Mouse (Mus musculus) myocyte (in vitro differentiated cells): Measurements from ENCODE around the gene Dnajc21. TPM values are rescaled to one million over a fixed set of nuclear protein-coding genes. Genes with fewer than 3 reads are reported as not detected.
"Not testable (repeated sequence)": the region's sequence is repeated elsewhere in the genome, so short reads cannot be mapped to it uniquely, and the experiment has no call there.

Experiments used
- H3K27me3 ChIP-seq: one replicate; pipeline ENCODE4 v1.6.1; 2011; ENCODE audit not compliant: control insufficient read depth, insufficient read depth, insufficient read length
- H3K36me3 ChIP-seq: one replicate; pipeline ENCODE4 v1.6.1; 2011; ENCODE audit not compliant: control insufficient read depth, insufficient read depth
- H3K4me2 ChIP-seq: one replicate; pipeline ENCODE4 v1.6.1; 2011; ENCODE audit warnings: low read depth, control low read depth
- H3K4me3 ChIP-seq: one replicate; pipeline ENCODE4 v1.5.1; 2011; ENCODE audit warnings: mild to moderate bottlenecking, control low read depth, moderate library complexity
- H3K79me2 ChIP-seq: one replicate; pipeline ENCODE4 v1.6.1; 2011; ENCODE audit not compliant: control insufficient read depth, insufficient read depth
- H3ac ChIP-seq: one replicate; pipeline ENCODE4 v1.6.1; 2011; ENCODE audit not compliant: control insufficient read depth, insufficient read length
- CEBPB ChIP-seq: IDR thresholded peaks from 2 replicates; pipeline ENCODE4 v1.6.1; 2011; ENCODE audit warnings: mild to moderate bottlenecking, moderate library complexity; ENCODE audit not compliant: poor library complexity, insufficient read depth, severe bottlenecking
- E2F4 ChIP-seq: IDR thresholded peaks from one replicate; pipeline ENCODE4 v1.6.1; 2011; ENCODE audit warnings: mild to moderate bottlenecking, control low read depth, moderate library complexity; ENCODE audit not compliant: insufficient read depth
- MAX ChIP-seq: IDR thresholded peaks from one replicate; pipeline ENCODE4 v1.6.1; 2011; ENCODE audit warnings: low read depth, mild to moderate bottlenecking, control low read depth
- MYOD1 ChIP-seq, 3 experiments: IDR thresholded peaks; one replicate each; pipeline ENCODE4 v1.6.1; 2011; ENCODE audit warnings: control low read depth in 2 of 3, low read depth in 2 of 3, mild to moderate bottlenecking in 2 of 3, moderate library complexity in 1 of 3; ENCODE audit not compliant: insufficient read length in 2 of 3, control insufficient read depth in 1 of 3
- MYOG ChIP-seq, 3 experiments: IDR thresholded peaks; one replicate each; pipeline ENCODE4 v1.6.1; 2011; ENCODE audit warnings: control low read depth in 2 of 3, low read depth in 2 of 3, mild to moderate bottlenecking in 2 of 3; ENCODE audit not compliant: insufficient read length in 2 of 3, control insufficient read depth in 1 of 3, insufficient read depth in 1 of 3
- POLR2A ChIP-seq: IDR thresholded peaks from one replicate; pipeline ENCODE4 v1.6.1; 2011; ENCODE audit warnings: low read depth, mild to moderate bottlenecking, control low read depth, moderate library complexity; ENCODE audit not compliant: insufficient read length
- POLR2AphosphoS2 ChIP-seq: IDR thresholded peaks from one replicate; pipeline ENCODE4 v1.6.1; 2011; ENCODE audit warnings: low read depth, control low read depth; ENCODE audit not compliant: insufficient read length
- REST ChIP-seq: IDR thresholded peaks from one replicate; pipeline ENCODE4 v1.6.1; 2011; ENCODE audit warnings: mild to moderate bottlenecking, control low read depth, moderate library complexity; ENCODE audit not compliant: insufficient read depth, insufficient read length
- SRF ChIP-seq: IDR thresholded peaks from one replicate; pipeline ENCODE4 v1.6.1; 2011; ENCODE audit warnings: low read depth; ENCODE audit not compliant: control insufficient read depth, insufficient read length
- TCF12 ChIP-seq: IDR thresholded peaks from one replicate; pipeline ENCODE4 v1.6.1; 2011; ENCODE audit warnings: mild to moderate bottlenecking, control low read depth; ENCODE audit not compliant: poor library complexity, insufficient read depth, severe bottlenecking
- TCF3 ChIP-seq: IDR thresholded peaks from one replicate; pipeline ENCODE4 v1.6.1; 2011; ENCODE audit warnings: low read depth, control low read depth; ENCODE audit not compliant: insufficient read length
- USF1 ChIP-seq: IDR thresholded peaks from one replicate; pipeline ENCODE4 v1.6.1; 2011; ENCODE audit warnings: low read depth, mild to moderate bottlenecking, control low read depth, moderate library complexity
- polyA plus RNA-seq: library from polyadenylated mRNA; unstranded; fragments of >200 nt; fragmentation: generic; extraction: Trizol; gene quantifications from one replicate; pipeline ENCODE4 v1.2.1, GENCODE M21; 2012; ENCODE audit warnings: missing spikeins

Gene Dnajc21
- polyA plus RNA-seq, 1 experiment: 16.6 TPM

- Histone ChIP-seq H3K27me3 (no peaks in the 10 kb centered on the region), H3K4me2 (no peak overlapping the region), H3ac (no peak overlapping the region), H3K36me3 (peaks cover 7% of the 10 kb centered on the region), H3K4me3 (no peak overlapping the region), H3K79me2 (no peaks in the 10 kb centered on the region)
- TF ChIP-seq TCF3 (no peak), USF1 (no peak), MAX (no peak), TCF12 (no peak), MYOD1 (IDR thresholded peaks at IDR 0.05; ENCODE audit: control insufficient read depth in 1 of 3, insufficient read length in 2 of 3, low read depth in 2 of 3) (no peak), MYOG (IDR thresholded peaks at IDR 0.05; ENCODE audit: control insufficient read depth in 1 of 3, insufficient read depth in 1 of 3, insufficient read length in 2 of 3, low read depth in 2 of 3) (no peak), REST (no peak), CEBPB (no peak), POLR2AphosphoS2 (no peak), E2F4 (no peak), SRF (no peak)
Observed at GRCm38 (mm10) chr15:10500035-10500434, 29.7 kb upstream of the Dnajc21 start.

- no peaks in the 10 kb centered on the region for H3K27me3 ChIP-seq
- H3K36me3 ChIP-seq: peaks cover 7% of the 10 kb centered on the region
- H3K4me2 ChIP-seq: no peak overlapping the region
- no peak overlapping the region for H3K4me3 ChIP-seq
- no peak overlapping the region for H3ac ChIP-seq
- no peaks in the 10 kb centered on the region for H3K79me2 ChIP-seq
- TF ChIP-seq TCF3 (no peak), CEBPB (no peak), SRF (no peak), TCF12 (no peak), MYOG (IDR thresholded peaks at IDR 0.05; ENCODE audit: control insufficient read depth in 1 of 3, insufficient read depth in 1 of 3, insufficient read length in 2 of 3, low read depth in 2 of 3) (no peak), USF1 (no peak), REST (no peak), E2F4 (no peak), MAX (no peak), POLR2AphosphoS2 (no peak), POLR2A (no peak), MYOD1 (IDR thresholded peaks at IDR 0.05; ENCODE audit: control insufficient read depth in 1 of 3, insufficient read length in 2 of 3, low read depth in 2 of 3) (no peak)
Observed at GRCm38 (mm10) chr15:10499593-10499992, 29.3 kb upstream of the Dnajc21 start.

DNA sequence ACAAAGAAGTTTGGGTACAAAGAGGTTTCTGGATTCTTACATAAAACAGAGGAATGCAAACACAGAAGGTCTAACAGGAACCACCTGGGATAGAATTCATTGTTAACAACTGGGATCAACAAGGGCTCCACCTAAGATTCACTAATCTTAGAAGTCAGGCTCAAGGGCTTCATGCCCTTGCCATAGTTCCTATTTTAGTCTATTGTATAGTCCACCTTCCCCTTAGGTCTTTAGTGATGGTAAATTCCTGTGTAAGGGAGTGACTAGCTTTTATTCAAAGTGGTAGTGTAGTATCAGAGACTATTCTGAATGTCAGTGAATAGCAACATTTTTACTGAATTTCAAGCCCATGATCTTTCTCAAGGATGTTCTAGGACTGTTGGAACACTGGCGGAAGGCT, 26.4 kb upstream of the Dnajc21 start:
- not testable (repeated sequence) for H3ac ChIP-seq, H3K4me3 ChIP-seq, H3K27me3 ChIP-seq, H3K4me2 ChIP-seq, H3K79me2 ChIP-seq
- H3K36me3 ChIP-seq: peaks cover 11% of the 10 kb centered on the region

- H3K4me3 ChIP-seq: no peak overlapping the region
- no peak overlapping the region for H3ac ChIP-seq
- H3K27me3 ChIP-seq: no peaks in the 10 kb centered on the region
- no peak for TF ChIP-seq USF1
- TF ChIP-seq POLR2AphosphoS2: no peak
- no peak for TF ChIP-seq E2F4
- no peak for TF ChIP-seq MAX
- no peak for TF ChIP-seq REST
- TF ChIP-seq MYOD1 (IDR thresholded peaks at IDR 0.05; ENCODE audit: control insufficient read depth in 1 of 3, insufficient read length in 2 of 3, low read depth in 2 of 3): no peak
- no peak for TF ChIP-seq CEBPB
- TF ChIP-seq MYOG (IDR thresholded peaks at IDR 0.05; ENCODE audit: control insufficient read depth in 1 of 3, insufficient read depth in 1 of 3, insufficient read length in 2 of 3, low read depth in 2 of 3): no peak
- no peak for TF ChIP-seq SRF
- no peak for TF ChIP-seq POLR2A
- no peak for TF ChIP-seq TCF12
- TF ChIP-seq TCF3: no peak
- no peaks in the 10 kb centered on the region for H3K79me2 ChIP-seq
- H3K36me3 ChIP-seq: peaks cover 13% of the 10 kb centered on the region
- no peak overlapping the region for H3K4me2 ChIP-seq
Observed at GRCm38 (mm10) chr15:10495944-10496343, 25.6 kb upstream of the Dnajc21 start.

DNA sequence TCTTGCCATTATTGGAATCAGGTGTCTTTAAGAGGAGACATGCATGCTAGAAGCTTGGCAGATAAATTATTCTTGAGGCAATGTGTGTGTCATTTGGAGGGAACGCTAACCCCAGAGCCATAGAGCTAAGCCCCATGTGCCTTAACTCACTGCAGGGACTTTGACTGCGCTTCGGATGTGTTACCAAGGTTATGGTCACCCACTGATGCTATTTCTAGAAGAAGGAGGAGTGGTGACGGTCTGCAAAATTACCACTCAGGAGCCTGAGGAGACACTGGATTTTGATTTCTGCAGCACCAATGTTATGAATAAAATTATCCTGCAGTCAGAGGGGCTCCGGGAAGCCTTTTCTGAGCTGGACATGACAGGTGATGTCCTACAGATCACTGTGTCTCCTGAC, 19.8 kb upstream of the Dnajc21 start:
- H3ac ChIP-seq: no peak overlapping the region
- no peak overlapping the region for H3K4me3 ChIP-seq
- no peak overlapping the region for H3K4me2 ChIP-seq
- TF ChIP-seq MYOG (IDR thresholded peaks at IDR 0.05; ENCODE audit: control insufficient read depth in 1 of 3, insufficient read depth in 1 of 3, insufficient read length in 2 of 3, low read depth in 2 of 3) (no peak), POLR2A (no peak), E2F4 (no peak), SRF (no peak), REST (no peak), MAX (no peak), CEBPB (no peak)
- no peaks in the 10 kb centered on the region for H3K27me3 ChIP-seq
- peaks cover 7% of the 10 kb centered on the region for H3K36me3 ChIP-seq
- peaks cover 16% of the 10 kb centered on the region for H3K79me2 ChIP-seq
